Mouse (Mus musculus) intestine, embryonic 14.5 days (tissue): ENCODE results near the gene Akr7a5. TPM values are rescaled to one million over a fixed set of nuclear protein-coding genes. Genes with fewer than 3 reads are reported as not detected.

Source experiments
- ATAC-seq: fragments of 200-750 bp; cut with Nextera tagmentation; replicated peaks from 2 replicates; pipeline ENCODE4 v1.8.0; 2017; ENCODE audit warnings: low read depth, moderate number of reproducible peaks, moderate TSS enrichment, moderate library complexity; ENCODE audit not compliant: low FRiP score, low TSS enrichment
- DNase-seq: peaks from one replicate; pipeline ENCODE4 v3.0.0-alpha.2; 2018; ENCODE audit warnings: low spot score
- H3K27ac ChIP-seq: fragments of 300-500 bp; sonication (generic); 2 replicates; pipeline ENCODE4 v1.5.1; 2014; ENCODE audit warnings: low read depth, mild to moderate bottlenecking, control low read depth
- H3K27me3 ChIP-seq: fragments of 300-500 bp; sonication (generic); replicated peaks from 2 replicates; pipeline ENCODE4 v1.6.1; 2014; ENCODE audit warnings: low read length, control low read depth; ENCODE audit not compliant: control insufficient read depth, insufficient read depth
- H3K36me3 ChIP-seq: fragments of 300-500 bp; sonication (generic); 2 replicates; pipeline ENCODE4 v1.6.1; 2014; ENCODE audit warnings: low read length, control low read depth; ENCODE audit not compliant: control insufficient read depth, insufficient read depth
- H3K4me1 ChIP-seq: fragments of 300-500 bp; sonication (generic); replicated peaks from 2 replicates; pipeline ENCODE4 v1.6.1; 2014; ENCODE audit warnings: low read length, control low read depth, mixed read lengths; ENCODE audit not compliant: control insufficient read depth, insufficient read depth
- H3K4me2 ChIP-seq: fragments of 300-500 bp; sonication (generic); 2 replicates; pipeline ENCODE4 v1.6.1; 2014; ENCODE audit warnings: low read length
- H3K4me3 ChIP-seq: fragments of 300-500 bp; sonication (generic); 2 replicates; pipeline ENCODE4 v1.5.1; 2014; ENCODE audit warnings: low read depth, low read length, control low read depth, mixed read lengths
- H3K9ac ChIP-seq: fragments of 300-500 bp; sonication (generic); 2 replicates; pipeline ENCODE4 v1.6.1; 2014; ENCODE audit warnings: mild to moderate bottlenecking, low read length
- H3K9me3 ChIP-seq: fragments of 300-500 bp; sonication (generic); 2 replicates; pipeline ENCODE4 v1.6.1; 2016; ENCODE audit warnings: low read length, control low read depth; ENCODE audit not compliant: control insufficient read depth
- WGBS: fragments of 180-500 bp; shearing (Covaris S2); extraction: QIAGEN DNeasy Blood & Tissue Kit; methylation state at CpG from one replicate; pipeline ENCODE4 v1.1.7; 2014; 5-methylcytosine and 5-hydroxymethylcytosine counted together
- polyA plus RNA-seq: library from polyadenylated mRNA; unstranded; fragments of >200 nt; fragmentation: Nextera tagmentation; extraction: Ambion mirVana; gene quantifications from 2 replicates; pipeline ENCODE4 v1.2.1, GENCODE M21; 2014

Akr7a5 gene
- polyA plus RNA-seq, 1 experiment from 2014 or later = 140 TPM

DNA sequence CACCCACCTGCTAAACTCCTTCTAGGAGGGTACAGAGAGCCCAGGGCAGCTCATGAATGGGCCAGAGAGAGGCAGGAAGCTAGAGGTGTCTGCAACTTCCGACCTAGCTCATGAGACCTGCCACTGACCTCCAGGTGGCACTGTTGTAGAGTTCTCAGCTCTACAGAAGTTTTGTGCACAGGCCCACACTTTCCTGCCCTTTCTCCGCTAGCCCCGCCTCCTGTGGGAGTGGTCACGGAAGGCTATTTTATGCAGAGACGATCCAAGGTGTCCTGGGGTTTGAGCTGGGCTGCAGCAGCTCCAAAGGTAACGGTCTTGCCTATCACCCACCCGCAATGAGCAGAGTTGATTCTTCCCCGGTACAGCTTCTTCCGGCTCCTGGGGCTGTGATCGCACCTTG, 20.1 kb downstream of the Akr7a5 start:
- Histone ChIP-seq H3K36me3 (no peaks in the 10 kb centered on the region), H3K9me3 (no peaks in the 10 kb centered on the region), H3K27me3 (no peaks in the 10 kb centered on the region), H3K4me3 (peak overlapping the region; percentile 16; the same call in 1 of the 2 replicates), H3K4me2 (peak overlapping the region; percentile 44), H3K27ac (no peak overlapping the region), H3K9ac (no peak overlapping the region), H3K4me1 (no peaks in the 10 kb centered on the region)
- DNase-seq (peak; percentile 88), ATAC-seq (peak; percentile 76; the same call in 1 of the 2 replicates)
- WGBS = 8% methylated on average over 10 of the region's 10 CpGs

DNA sequence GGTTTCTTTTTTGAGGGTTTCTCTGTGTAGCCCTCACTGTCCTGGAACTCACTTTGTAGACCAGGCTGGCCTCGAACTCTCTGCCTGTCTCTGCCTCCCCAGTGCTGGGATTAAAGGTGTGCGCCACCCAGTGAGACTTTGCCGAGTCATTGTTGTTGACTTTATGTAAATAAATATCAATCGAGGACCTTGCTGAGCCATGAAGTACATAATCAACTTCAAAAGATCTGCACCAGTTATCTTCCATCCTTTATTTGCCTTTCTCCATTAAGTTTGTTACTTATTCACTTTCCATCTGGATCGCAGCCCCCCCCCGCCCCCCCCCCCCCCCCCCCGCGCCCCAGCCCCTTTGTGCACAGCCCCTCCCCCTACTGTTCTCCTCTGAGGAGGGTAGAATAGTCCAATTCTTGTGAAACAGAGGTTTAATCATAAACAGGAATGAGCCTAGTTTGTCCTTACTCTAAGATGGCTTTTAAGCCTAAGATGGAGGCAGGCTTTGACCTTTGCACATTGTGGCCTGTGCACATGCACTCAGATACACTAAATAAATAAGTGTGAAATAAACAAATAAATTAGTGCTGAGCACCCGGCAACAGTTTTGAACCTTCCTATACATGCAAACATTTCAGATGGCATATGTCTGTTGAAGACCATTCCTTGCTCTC, 24.2 kb downstream of the Akr7a5 start:
- Histone ChIP-seq H3K4me2 (no peak overlapping the region), H3K9me3 (no peaks in the 10 kb centered on the region), H3K4me3 (no peak overlapping the region), H3K27me3 (peaks cover 5% of the 10 kb centered on the region; the same call in 1 of the 2 replicates), H3K36me3 (no peaks in the 10 kb centered on the region), H3K4me1 (no peaks in the 10 kb centered on the region), H3K9ac (no peak overlapping the region), H3K27ac (no peak overlapping the region)
- DNase-seq (no peak), ATAC-seq (no peak; the same call in 1 of the 2 replicates)
- WGBS = 65% methylated on average over 6 of the region's 9 CpGs

DNA sequence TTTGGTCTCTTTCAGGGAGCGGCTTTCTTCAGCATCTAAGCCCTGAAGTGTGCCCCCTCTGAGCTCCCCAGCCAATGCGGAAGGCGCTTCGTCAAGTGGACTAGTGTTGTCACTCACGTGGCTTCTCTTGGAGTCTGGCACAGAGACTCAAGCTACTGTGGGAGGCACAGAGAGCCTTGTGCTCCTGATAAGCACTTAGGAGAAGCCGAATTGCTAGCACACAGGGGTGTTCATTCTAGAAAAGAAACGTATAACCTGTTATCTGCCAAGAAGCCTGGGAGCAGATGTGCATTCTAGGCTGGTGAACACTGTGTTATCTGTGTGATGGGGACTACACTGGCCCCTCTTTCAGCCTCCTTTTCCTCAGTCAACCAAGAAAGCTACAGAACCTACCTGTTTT, 25.0 kb downstream of the Akr7a5 start:
- Histone ChIP-seq H3K9ac (no peak overlapping the region), H3K9me3 (no peaks in the 10 kb centered on the region), H3K27ac (no peak overlapping the region), H3K4me2 (no peak overlapping the region), H3K36me3 (no peaks in the 10 kb centered on the region), H3K4me1 (no peaks in the 10 kb centered on the region), H3K27me3 (peaks cover 5% of the 10 kb centered on the region; the same call in 1 of the 2 replicates), H3K4me3 (no peak overlapping the region)
- ATAC-seq = no peak
- WGBS = 55% methylated on average over 7 of the region's 7 CpGs
- DNase-seq = no peak

DNA sequence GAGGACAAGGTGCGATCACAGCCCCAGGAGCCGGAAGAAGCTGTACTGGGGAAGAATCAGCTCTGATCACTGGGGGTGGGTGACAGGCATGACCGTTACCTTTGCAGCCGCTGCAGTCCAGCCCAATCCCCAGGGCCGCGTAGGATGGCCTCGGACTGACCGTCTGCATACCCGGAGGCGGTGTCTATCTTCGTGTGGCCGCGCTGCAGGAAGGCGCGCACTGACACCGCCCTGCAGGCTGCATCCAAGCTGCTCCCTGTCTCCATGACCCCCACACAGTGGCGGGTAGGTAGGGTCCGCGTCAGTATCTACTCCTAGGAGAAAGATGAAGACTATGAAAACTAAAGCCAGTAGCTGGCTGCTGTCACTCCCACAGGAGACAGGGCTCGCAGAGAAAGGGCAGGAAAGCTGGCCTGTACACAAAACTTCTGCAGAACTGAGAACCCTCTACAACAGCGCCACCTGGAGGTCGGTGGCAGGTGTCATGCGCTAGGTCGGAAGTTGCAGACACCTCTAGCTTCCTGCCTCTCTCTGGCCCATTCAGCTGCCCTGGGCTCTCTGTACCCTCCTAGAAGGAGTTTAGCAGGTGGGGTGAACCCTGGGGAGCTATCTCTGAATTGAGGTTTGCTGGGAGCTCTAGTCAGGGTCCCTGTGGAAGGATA, 26.4 kb downstream of the Akr7a5 start:
- H3K36me3 ChIP-seq = no peaks in the 10 kb centered on the region
- WGBS = 21% methylated on average over 24 of the region's 24 CpGs
- DNase-seq (peak; percentile 89), ATAC-seq (peak; percentile 68; the same call in 1 of the 2 replicates)
- no peaks in the 10 kb centered on the region for H3K9me3 ChIP-seq
- peak overlapping the region; percentile 46 for H3K4me2 ChIP-seq
- H3K27me3 ChIP-seq = peaks cover 5% of the 10 kb centered on the region; the same call in 1 of the 2 replicates
- no peaks in the 10 kb centered on the region for H3K4me1 ChIP-seq
- no peak overlapping the region for H3K27ac ChIP-seq
- no peak overlapping the region for H3K9ac ChIP-seq
- H3K4me3 ChIP-seq = peak overlapping the region; percentile 13; the same call in 1 of the 2 replicates

DNA sequence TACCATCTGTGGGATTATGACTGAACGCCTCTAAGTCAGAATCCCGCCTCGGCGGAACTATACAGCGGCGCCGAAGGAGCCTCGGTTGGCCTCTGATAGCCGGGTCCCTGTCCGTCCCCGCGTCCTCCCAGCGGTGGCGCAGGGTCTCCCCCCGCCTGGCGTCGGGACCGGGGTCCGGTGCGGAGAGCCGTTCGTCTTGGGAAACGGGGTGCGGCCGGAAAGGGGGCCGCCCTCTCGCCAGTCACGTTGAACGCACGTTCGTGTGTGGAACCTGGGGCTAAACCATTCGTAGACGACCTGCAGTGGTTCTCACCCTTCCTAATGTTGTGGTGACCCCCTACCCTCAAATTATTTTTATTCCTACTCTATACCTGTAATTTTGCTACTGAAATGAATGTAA, 27.6 kb downstream of the Akr7a5 start:
- H3K4me2 ChIP-seq = no peak overlapping the region
- no peaks in the 10 kb centered on the region for H3K4me1 ChIP-seq
- peaks cover 5% of the 10 kb centered on the region; the same call in 1 of the 2 replicates for H3K27me3 ChIP-seq
- H3K9ac ChIP-seq = no peak overlapping the region
- ATAC-seq (0 out of 2 replicates have a peak, but pooled peaks have one; percentile 45), DNase-seq (no peak)
- H3K4me3 ChIP-seq = no peak overlapping the region
- no peak overlapping the region for H3K27ac ChIP-seq
- H3K36me3 ChIP-seq = no peaks in the 10 kb centered on the region
- 55% methylated on average over 33 of the region's 33 CpGs for WGBS
- H3K9me3 ChIP-seq = no peaks in the 10 kb centered on the region

DNA sequence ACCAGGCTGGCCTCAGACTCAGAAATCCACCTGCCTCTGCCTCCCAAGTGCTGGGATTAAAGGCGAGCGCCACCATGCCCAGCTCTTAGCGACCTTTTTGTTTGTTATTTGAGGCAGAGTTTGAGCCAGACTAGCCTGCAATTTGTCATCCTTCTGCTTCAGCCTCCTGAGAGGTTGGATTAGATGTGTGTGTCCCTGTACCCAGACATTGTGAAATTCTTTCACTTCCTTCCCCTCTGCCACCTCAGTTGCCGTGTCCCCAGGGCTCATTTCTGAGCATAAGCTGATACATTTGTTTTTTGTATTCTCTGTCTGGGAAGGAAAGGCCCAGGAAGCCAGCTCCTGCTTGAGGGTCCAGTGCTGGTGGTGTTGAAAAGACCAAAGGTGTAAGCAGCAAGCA, 30.3 kb downstream of the Akr7a5 start:
- 75% methylated on average over 4 of the region's 4 CpGs for WGBS
- Histone ChIP-seq H3K27ac (no peak overlapping the region), H3K4me1 (no peaks in the 10 kb centered on the region), H3K36me3 (peaks cover under 1% of the 10 kb centered on the region; the same call in 1 of the 2 replicates), H3K9me3 (no peaks in the 10 kb centered on the region), H3K4me2 (no peak overlapping the region), H3K27me3 (peaks cover 5% of the 10 kb centered on the region; the same call in 1 of the 2 replicates), H3K4me3 (no peak overlapping the region), H3K9ac (no peak overlapping the region)
- DNase-seq (no peak), ATAC-seq (no peak)

DNA sequence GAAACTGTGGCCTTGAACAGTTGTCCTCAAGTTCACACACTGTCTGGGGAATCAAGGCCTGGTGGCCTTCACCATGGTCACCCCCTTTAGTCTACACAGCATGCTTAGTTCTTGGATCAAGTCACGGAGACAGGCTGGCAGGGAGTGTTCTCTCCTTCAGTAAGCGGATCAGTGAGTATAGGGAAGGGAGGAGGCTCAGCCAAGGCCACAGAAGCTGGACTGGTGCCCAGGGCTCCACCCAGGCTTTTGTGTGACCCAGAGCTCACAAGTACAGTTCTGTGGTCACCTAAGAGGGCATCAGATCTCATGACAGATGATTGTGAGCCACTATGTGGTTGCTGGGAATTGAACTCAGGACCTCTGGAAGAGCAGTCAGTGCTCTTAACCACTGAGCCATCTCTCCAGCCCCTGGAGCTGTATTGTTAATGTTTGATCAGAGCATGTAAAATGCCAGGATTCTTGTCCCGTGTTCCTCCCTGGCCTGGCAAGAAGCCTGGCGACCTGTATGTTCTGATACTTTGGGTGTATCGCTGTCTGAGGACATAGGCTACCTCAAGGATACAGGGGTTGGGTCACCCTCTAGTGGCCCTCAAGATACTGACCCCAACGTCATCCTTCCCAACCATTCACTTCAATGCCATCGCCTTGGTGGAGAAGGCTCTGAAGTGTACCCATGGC, 31.2 kb downstream of the Akr7a5 start:
- no peak overlapping the region for H3K4me3 ChIP-seq
- WGBS = 84% methylated on average over 7 of the region's 7 CpGs
- no peaks in the 10 kb centered on the region for H3K4me1 ChIP-seq
- no peak overlapping the region for H3K4me2 ChIP-seq
- H3K9me3 ChIP-seq = no peaks in the 10 kb centered on the region
- no peak overlapping the region for H3K27ac ChIP-seq
- peaks cover 5% of the 10 kb centered on the region; the same call in 1 of the 2 replicates for H3K27me3 ChIP-seq
- no peak overlapping the region for H3K9ac ChIP-seq
- DNase-seq = no peak
- ATAC-seq = no peak
- peaks cover 8% of the 10 kb centered on the region for H3K36me3 ChIP-seq

DNA sequence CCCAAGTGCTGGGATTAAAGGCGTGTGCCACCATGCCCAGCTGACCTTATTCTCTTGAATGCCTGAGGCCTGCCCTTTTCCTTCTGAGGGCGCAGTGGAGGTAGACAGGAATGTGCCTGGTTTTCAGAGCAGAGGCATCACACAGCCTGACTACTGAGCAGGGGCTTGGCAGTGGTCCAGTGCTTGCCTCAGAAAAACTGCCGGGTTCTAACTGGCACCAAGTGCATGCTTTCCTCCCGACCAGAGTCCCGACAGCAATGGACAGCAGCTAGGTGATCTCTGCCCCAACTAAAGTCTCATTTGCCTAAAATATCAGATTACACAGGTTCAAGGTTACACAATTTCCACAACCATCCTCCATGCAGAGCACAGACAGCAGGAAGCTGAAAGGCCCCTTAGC, 33.2 kb downstream of the Akr7a5 start:
- H3K4me2 ChIP-seq = no peak overlapping the region
- H3K4me1 ChIP-seq = no peaks in the 10 kb centered on the region
- no peak for ATAC-seq
- DNase-seq = no peak
- no peak overlapping the region for H3K9ac ChIP-seq
- H3K9me3 ChIP-seq = no peaks in the 10 kb centered on the region
- no peaks in the 10 kb centered on the region; the same call in 1 of the 2 replicates for H3K27me3 ChIP-seq
- H3K27ac ChIP-seq = no peak overlapping the region
- peaks cover 28% of the 10 kb centered on the region for H3K36me3 ChIP-seq
- WGBS = 68% methylated on average over 5 of the region's 5 CpGs
- no peak overlapping the region for H3K4me3 ChIP-seq
